ENCODE assay signal across 8 mouse cellular contexts in genomic region chr15:89530336-89530735, GRCm38 (mm10). TPM values are rescaled to one million over a fixed set of nuclear protein-coding genes. Genes with fewer than 3 reads are reported as not detected.
DNase-seq lines count a peak whose midpoint lies in the region; ATAC-seq lines count a peak whose summit lies in the region.

No protein-coding gene starts in this region.

- peak overlapping the region; percentile 31; the same call in 1 of the 2 replicates for H3K27ac ChIP-seq in hindbrain, embryonic 15.5 days (replicated peaks)
- no peak overlapping the region for H3K27ac ChIP-seq in liver, embryonic 13.5 days

- no peak overlapping the region for H3K4me3 ChIP-seq in hindbrain, embryonic 15.5 days
- no peak overlapping the region for H3K4me3 ChIP-seq in liver, embryonic 13.5 days (replicated peaks)

- no peak for ATAC-seq in hindbrain, embryonic 15.5 days (ENCODE audit: low FRiP score, low read depth)
- no peak for ATAC-seq in liver, embryonic 13.5 days (ENCODE audit: low read depth)

- no peak overlapping the region for H3K9ac ChIP-seq in hindbrain, embryonic 15.5 days
- no peak overlapping the region for H3K9ac ChIP-seq in liver, embryonic 13.5 days

- no peaks in the 10 kb centered on the region for H3K27me3 ChIP-seq in hindbrain, embryonic 15.5 days
- H3K27me3 ChIP-seq in liver, embryonic 13.5 days, result no peaks in the 10 kb centered on the region

- 0 out of 2 replicates have a peak, but pooled peaks cover 3% of the 10 kb centered on the region for H3K36me3 ChIP-seq in hindbrain, embryonic 15.5 days
- 0 out of 2 replicates have a peak, but pooled peaks cover 5% of the 10 kb centered on the region for H3K36me3 ChIP-seq in liver, embryonic 13.5 days

- DNase-seq in adrenal gland, adult (ENCODE audit: inconsistent age in 2 of 2, low spot score in 1 of 2), result peak; percentile 47 to 83
- DNase-seq in adrenal gland, adult 8-10 months, result no peak
- peak; percentile 36 for DNase-seq in ovary, postnatal 36 days (ENCODE audit: low spot score)
- DNase-seq in ovary, adult 18-20 months (ENCODE audit: low spot score), result no peak
- DNase-seq in cerebellum, postnatal 36 days, result peak; percentile 84 to 91
- peak; percentile 19 for DNase-seq in liver, embryonic 13.5 days
- DNase-seq in right cerebral cortex, postnatal 4 days, result peak; percentile 88

- no peak overlapping the region for H3K4me2 ChIP-seq in hindbrain, embryonic 15.5 days
- no peak overlapping the region for H3K4me2 ChIP-seq in liver, embryonic 13.5 days

- H3K4me1 ChIP-seq in hindbrain, embryonic 15.5 days (replicated peaks), result peaks cover 32% of the 10 kb centered on the region
- no peaks in the 10 kb centered on the region for H3K4me1 ChIP-seq in liver, embryonic 13.5 days (replicated peaks)

- WGBS in hindbrain, embryonic 15.5 days, result 7% methylated on average over 4 of the region's 4 CpGs
- 16% methylated on average over 4 of the region's 4 CpGs for WGBS in liver, embryonic 13.5 days (ENCODE audit: insufficient replicate concordance)

- H3K9me3 ChIP-seq in hindbrain, embryonic 15.5 days, result no peaks in the 10 kb centered on the region
- no peaks in the 10 kb centered on the region for H3K9me3 ChIP-seq in liver, embryonic 13.5 days (replicated peaks)

RNA-seq across cellular contexts. Expression of gene Shank3, which starts 30.9 kb away (rescaled TPM):
- total RNA-seq in adrenal gland, adult 8-10 months (2022), result 10 to 100 TPM; 29.1 to 61.2 (median 42.8) TPM
- polyA plus RNA-seq in hindbrain, embryonic 15.5 days (2015; fragmentation: Nextera tagmentation; extraction: Ambion mirVana), result 9.6 and 11.2 TPM in 2 replicates
- polyA plus RNA-seq in liver, embryonic 13.5 days (2015; fragmentation: Nextera tagmentation; extraction: Ambion mirVana), result 0.23 and 0.43 TPM in 2 replicates

RNA-seq across cellular contexts. Expression of gene Acr, which starts 37.8 kb away (rescaled TPM):
- 1 to 10 TPM in 1 of 4 experiments, under 1 TPM in 3; 0.17 to 1.4 (median 0.71) TPM for total RNA-seq in adrenal gland, adult 8-10 months (2022)
- 1.4 and 1.5 TPM in 2 replicates for polyA plus RNA-seq in hindbrain, embryonic 15.5 days (2015; fragmentation: Nextera tagmentation; extraction: Ambion mirVana)
- 0.06 TPM in 1 of 2 replicates, not detected in the other for polyA plus RNA-seq in liver, embryonic 13.5 days (2015; fragmentation: Nextera tagmentation; extraction: Ambion mirVana)

RNA-seq across cellular contexts. Expression of gene Arsa, which starts 53.1 kb away (rescaled TPM):
- 10 to 100 TPM; 16.9 to 32.5 (median 21.6) TPM for total RNA-seq in adrenal gland, adult 8-10 months (2022)
- polyA plus RNA-seq in hindbrain, embryonic 15.5 days (2015; fragmentation: Nextera tagmentation; extraction: Ambion mirVana), result 33.4 and 35.4 TPM in 2 replicates
- polyA plus RNA-seq in liver, embryonic 13.5 days (2015; fragmentation: Nextera tagmentation; extraction: Ambion mirVana), result 4.8 and 4.9 TPM in 2 replicates

Comparison
In these comparisons a context has a peak if more than half of its experiments do, and no peak if none do; other contexts are left out.
1. DNase-seq: peak in adrenal gland, adult (2 of 2), ovary, postnatal 36 days (single experiment), cerebellum, postnatal 36 days (2 of 2), liver, embryonic 13.5 days (single experiment) and right cerebral cortex, postnatal 4 days (single experiment); none in adrenal gland, adult 8-10 months (single experiment) and ovary, adult 18-20 months (single experiment).